Mouse (Mus musculus) lung, postnatal 0 days (tissue): ENCODE measurements around the gene 1520401A03Rik.
A peak's percentile ranks its signal among the peaks of the same experiment; 100 is the strongest.

Experiments used
- CTCF ChIP-seq: IDR thresholded peaks from 2 replicates; pipeline ENCODE4 v1.5.1; 2016; ENCODE audit warnings: antibody characterized with exemption, mild to moderate bottlenecking
- EP300 ChIP-seq: IDR thresholded peaks from 2 replicates; pipeline ENCODE4 v1.6.1; 2016; ENCODE audit warnings: antibody characterized with exemption, mild to moderate bottlenecking, control low read depth

GRCm38 (mm10) chr17:23660117-23660875 is 62.3 kb downstream of the 1520401A03Rik start, which contains the start of gene Bicdl2:
- TF ChIP-seq CTCF (peak; percentile 89), EP300 (no peak)
